Mouse (Mus musculus): ENCODE data around the gene Rps2. TPM values are rescaled to one million over a fixed set of nuclear protein-coding genes. Genes with fewer than 3 reads are reported as not detected.
"Not testable (repeated sequence)": the region's sequence is repeated elsewhere in the genome, so short reads cannot be mapped to it uniquely, and the experiment has no call there.

Rps2 gene
- total RNA-seq, 2 experiments from 2014 or later: 284 to 288 TPM

- peak within 1 kb of the TSS; percentile 65 for H3K27ac ChIP-seq
- intact Hi-C loops (cut with DNase I): no loop called here
- peak within 1 kb of the TSS; percentile 94 for H3K4me3 ChIP-seq
Observed at GRCm38 (mm10) chr17:24706982-24707800, 10.7 kb upstream of the Rps2 start, which contains the start of gene Tbl3. Gene Tbl3, minus strand, starts transcription at chr17:24707660.

DNA sequence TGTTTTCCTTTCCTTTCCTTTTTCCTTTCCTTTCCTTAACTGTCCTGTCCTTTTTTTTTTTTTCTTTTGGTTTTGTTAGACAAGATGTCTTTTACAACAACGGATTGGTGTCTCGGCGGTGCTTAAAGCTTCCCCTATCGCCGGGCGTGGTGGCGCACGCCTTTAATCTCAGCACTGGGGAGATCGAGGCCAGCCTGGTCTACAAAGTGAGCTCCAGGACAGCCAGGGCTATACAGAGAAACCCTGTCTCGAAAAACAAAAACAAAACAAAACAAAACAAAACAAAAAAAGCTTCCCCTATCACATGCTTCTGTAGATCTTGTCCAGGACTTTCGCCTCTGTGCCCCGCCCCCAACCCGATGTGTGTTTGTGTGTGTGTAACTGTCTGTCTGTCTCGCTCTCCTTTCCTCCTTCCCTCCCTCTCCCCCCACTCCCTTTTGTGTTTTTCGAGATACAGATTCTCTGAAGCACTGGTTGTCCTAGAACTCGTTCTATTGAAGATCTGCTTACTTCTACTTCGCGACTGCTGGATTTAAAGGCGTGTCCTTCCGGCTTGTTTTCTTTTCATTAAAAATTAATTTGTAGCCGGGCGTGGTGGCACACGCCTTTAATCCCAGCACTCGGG lies 10.0 kb upstream of the Rps2 start:
- Histone ChIP-seq H3K27ac (peak overlapping the region; percentile 65), H3K4me3 (peak overlapping the region; percentile 94)
- intact Hi-C loops (cut with DNase I): no loop called here
- no peak for DNase-seq (ENCODE audit: extremely low spot score in 1 of 2, low spot score in 2 of 2)
- no peak for TF ChIP-seq CTCF (IDR thresholded peaks at IDR 0.05)

More at GRCm38 (mm10) chr17:24706982-24707800, 10.7 kb upstream of the Rps2 start, which contains the start of gene Tbl3:
- DNase-seq (ENCODE audit: extremely low spot score in 1 of 2, low spot score in 2 of 2): peak; percentile 93 to 98
- TF ChIP-seq CTCF (IDR thresholded peaks at IDR 0.05): no peak

- intact Hi-C loops (cut with DNase I): no loop called here
- no peak for DNase-seq (ENCODE audit: extremely low spot score in 1 of 2, low spot score in 2 of 2)
- peak; percentile 60 for TF ChIP-seq CTCF (IDR thresholded peaks at IDR 0.05)
- no peak overlapping the region for H3K4me3 ChIP-seq
- H3K27ac ChIP-seq: no peak overlapping the region
Observed at GRCm38 (mm10) chr17:24708646-24709045, 9.3 kb upstream of the Rps2 start.

GRCm38 (mm10) chr17:24715556-24715955 lies 2.4 kb upstream of the Rps2 start:
- H3K27ac ChIP-seq: no peak overlapping the region
- intact Hi-C loops (cut with DNase I): no loop called here
- no peak for TF ChIP-seq CTCF (IDR thresholded peaks at IDR 0.05)
- DNase-seq (ENCODE audit: extremely low spot score in 1 of 2, low spot score in 2 of 2): no peak
- no peak overlapping the region for H3K4me3 ChIP-seq

DNA sequence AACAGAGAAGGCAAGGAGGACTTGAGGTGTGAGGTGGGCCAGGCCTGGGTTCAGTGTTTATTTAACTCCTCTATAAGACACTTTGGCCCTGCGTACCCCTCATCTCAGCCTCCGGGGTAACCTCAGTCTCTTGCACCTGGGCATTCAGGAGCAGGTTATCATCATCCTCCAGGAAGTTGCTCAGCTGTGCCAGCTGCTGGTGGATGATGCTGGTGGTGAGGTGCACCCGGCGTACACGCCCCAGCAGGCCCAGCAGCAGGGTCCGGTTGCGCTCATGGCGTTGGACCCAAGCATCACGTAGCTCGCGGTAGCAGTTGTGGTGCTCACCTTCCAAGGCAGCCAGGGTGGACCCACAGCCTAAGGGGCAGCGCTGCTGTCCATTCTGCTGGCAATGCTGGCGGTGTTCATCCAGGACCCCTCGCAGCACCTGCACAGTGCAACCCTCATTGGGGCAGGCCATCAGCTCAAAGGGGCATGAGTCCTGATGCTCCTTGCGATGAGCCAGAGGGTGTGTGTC lies 1.7 kb upstream of the Rps2 start:
- H3K4me3 ChIP-seq: no peak overlapping the region
- no peak for TF ChIP-seq CTCF (IDR thresholded peaks at IDR 0.05)
- no peak for DNase-seq (ENCODE audit: extremely low spot score in 1 of 2, low spot score in 2 of 2)
- H3K27ac ChIP-seq: no peak overlapping the region
- intact Hi-C loops (cut with DNase I): no loop called here

DNA sequence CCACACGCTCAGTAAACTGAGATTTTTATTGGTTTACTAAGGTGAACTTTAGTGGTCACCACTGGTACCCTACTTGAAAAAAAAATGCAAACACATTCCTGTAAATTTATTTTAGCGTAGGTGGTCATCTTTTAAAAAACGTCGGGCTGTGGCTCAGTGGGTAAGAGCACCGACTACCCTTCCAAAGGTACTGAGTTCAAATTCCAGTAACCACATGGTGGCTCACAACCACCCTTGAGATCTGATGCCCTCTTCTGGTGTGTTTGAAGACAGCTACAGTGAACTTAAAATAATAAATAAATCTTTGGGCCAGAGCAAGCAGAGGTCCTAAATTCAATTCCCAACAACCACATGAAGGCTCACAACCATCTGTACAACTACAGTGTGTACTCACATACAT lies 1.0 kb downstream of the Rps2 start:
- intact Hi-C loops (cut with DNase I); H3K27ac ChIP-seq; DNase-seq (ENCODE audit: extremely low spot score in 1 of 2, low spot score in 2 of 2): not testable (repeated sequence)
- H3K4me3 ChIP-seq: peak overlapping the region; percentile 77
- peak; percentile 3 for TF ChIP-seq CTCF (IDR thresholded peaks at IDR 0.05)

- Histone ChIP-seq H3K4me3 (peak overlapping the region; percentile 77), H3K27ac (peak overlapping the region; percentile 88)
- TF ChIP-seq CTCF (IDR thresholded peaks at IDR 0.05): no peak; the same call in 1 of the 2 replicates
- peak; percentile 98 to 99 for DNase-seq (ENCODE audit: extremely low spot score in 1 of 2, low spot score in 2 of 2)
- intact Hi-C loops (cut with DNase I): no loop called here
Observed at GRCm38 (mm10) chr17:24719494-24720222, 1.7 kb downstream of the Rps2 start.

DNA sequence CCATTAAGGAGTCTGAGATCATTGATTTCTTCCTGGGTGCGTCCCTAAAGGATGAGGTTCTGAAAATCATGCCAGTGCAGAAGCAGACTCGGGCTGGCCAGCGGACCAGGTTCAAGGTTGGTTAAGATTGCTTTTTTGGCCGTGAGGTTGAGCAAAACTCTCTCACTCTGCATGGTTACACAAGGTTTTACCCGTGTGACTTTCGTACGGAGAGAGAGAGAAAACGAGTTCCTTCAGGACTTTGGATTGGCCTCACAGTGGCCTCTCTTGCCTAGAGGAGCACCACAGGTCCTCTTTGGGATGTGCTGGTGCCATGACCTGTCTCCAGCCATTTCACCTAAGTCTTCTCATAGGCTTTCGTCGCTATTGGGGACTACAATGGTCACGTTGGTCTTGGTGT lies 2.7 kb downstream of the Rps2 start:
- intact Hi-C loops (cut with DNase I): not testable (repeated sequence)
- Histone ChIP-seq H3K4me3 (peak overlapping the region; percentile 77), H3K27ac (peak overlapping the region; percentile 84)
- peak in 1 of 2 experiments; percentile 5 for DNase-seq (ENCODE audit: extremely low spot score in 1 of 2, low spot score in 2 of 2)

GRCm38 (mm10) chr17:24721383-24721955 lies 3.6 kb downstream of the Rps2 start:
- H3K27ac ChIP-seq; intact Hi-C loops (cut with DNase I): not testable (repeated sequence)
- 0 out of 2 replicates have a peak overlapping the region, but pooled peaks have one; percentile 11 for H3K4me3 ChIP-seq
- DNase-seq (ENCODE audit: extremely low spot score in 1 of 2, low spot score in 2 of 2): peak in 1 of 2 experiments; percentile 7

DNA sequence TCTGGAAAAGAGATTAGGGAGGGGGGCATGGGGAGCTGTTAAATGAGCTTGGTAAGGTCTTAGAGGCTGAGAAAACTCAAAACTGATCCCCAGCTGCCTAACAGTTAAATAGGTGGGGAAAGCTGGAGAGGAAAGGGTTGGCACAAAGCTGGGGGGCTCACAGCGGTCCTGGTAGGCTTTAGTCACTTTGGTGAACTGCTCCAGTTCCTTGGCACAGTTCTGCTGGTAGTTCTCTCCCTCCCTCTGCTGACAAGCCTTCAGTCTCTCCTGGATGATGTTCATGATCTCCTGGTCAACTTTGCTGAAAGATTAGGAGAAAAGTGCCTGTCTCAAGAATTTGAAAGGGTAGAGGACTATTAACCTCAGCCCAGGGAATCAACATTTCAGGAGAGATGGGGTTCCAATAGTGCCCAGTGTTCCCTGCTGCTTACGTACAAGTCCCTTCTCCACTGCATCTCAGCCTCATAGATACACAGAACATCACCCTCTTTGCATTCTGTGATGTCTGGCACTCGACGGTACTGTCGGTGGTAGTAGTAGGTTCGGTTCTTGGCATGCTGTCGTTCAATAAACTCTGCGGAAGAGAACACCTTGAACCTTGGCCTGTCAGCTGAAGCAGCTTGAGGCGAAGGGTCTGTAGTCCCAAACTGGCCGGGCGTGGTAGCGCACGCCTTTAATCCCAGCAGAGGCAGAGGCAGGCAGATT lies 4.5 kb downstream of the Rps2 start:
- no peak overlapping the region for H3K4me3 ChIP-seq
- no peak for DNase-seq (ENCODE audit: extremely low spot score in 1 of 2, low spot score in 2 of 2)
- intact Hi-C loops (cut with DNase I): no loop called here
- no peak for TF ChIP-seq CTCF (IDR thresholded peaks at IDR 0.05)
- H3K27ac ChIP-seq: no peak overlapping the region

Measured in left cerebral cortex, adult 2 months (tissue).